Mouse (Mus musculus) G1E (cell line): ENCODE measurements around the gene Pkhd1.

Experiments
- CTCF ChIP-seq: IDR thresholded peaks from 2 replicates; pipeline ENCODE4 v1.5.1; 2012; ENCODE audit warnings: low read depth, low read length, inconsistent platforms, mixed read lengths
- GATA1 ChIP-seq: IDR thresholded peaks from 2 replicates; pipeline ENCODE4 v1.6.1; 2012; ENCODE audit warnings: borderline replicate concordance, low read length, inconsistent platforms, mixed read lengths
- GATA2 ChIP-seq: IDR thresholded peaks from 2 replicates; pipeline ENCODE4 v1.6.1; 2012; ENCODE audit warnings: low read depth, low read length, inconsistent platforms, borderline replicate concordance
- POLR2AphosphoS5 ChIP-seq: IDR thresholded peaks from 2 replicates; pipeline ENCODE4 v1.6.1; 2012; ENCODE audit warnings: low read depth, low read length, inconsistent platforms; ENCODE audit not compliant: insufficient replicate concordance
- TAL1 ChIP-seq: conservative IDR thresholded peaks from 2 replicates; pipeline ENCODE4 v1.6.1; 2012; ENCODE audit warnings: low read depth, low read length, inconsistent platforms, mixed read lengths

- no peak for TF ChIP-seq CTCF
- no peak for TF ChIP-seq TAL1
- no peak for TF ChIP-seq GATA1
- no peak for TF ChIP-seq POLR2AphosphoS5
- TF ChIP-seq GATA2, result no peak
Observed at GRCm38 (mm10) chr1:20058245-20058644, 559.6 kb downstream of the Pkhd1 start.
